Mouse (Mus musculus): Measurements from ENCODE around the gene Nbr1. TPM values are rescaled to one million over a fixed set of nuclear protein-coding genes. Genes with fewer than 3 reads are reported as not detected.

The Nbr1 gene
- total and polyA plus RNA-seq, 2 experiments from 2014 or later: 45.1 to 157 TPM

- no peak for TF ChIP-seq EP300 (IDR thresholded peaks at IDR 0.05; ENCODE audit: low read depth)
- TF ChIP-seq CTCF (IDR thresholded peaks at IDR 0.05; ENCODE audit: low read depth): no peak
- ATAC-seq (ENCODE audit: insufficient read depth, low read depth) (peak; percentile 47; the same call in 1 of the 2 replicates), DNase-seq (ENCODE audit: low spot score) (no peak)
- 5% methylated on average over 11 of the region's 11 CpGs for WGBS
- H3K9ac ChIP-seq (replicated peaks; ENCODE audit: low read depth, low read length): no peak overlapping the region
- no peaks in the 10 kb centered on the region; the same call in 1 of the 2 replicates for H3K4me1 ChIP-seq (ENCODE audit: control insufficient read depth, insufficient read depth)
- no peaks in the 10 kb centered on the region for H3K9me3 ChIP-seq (replicated peaks; ENCODE audit: control insufficient read depth, low read length)
- H3K4me2 ChIP-seq (ENCODE audit: low read depth, low read length): peak overlapping the region; percentile 25; the same call in 1 of the 2 replicates
- no peaks in the 10 kb centered on the region for H3K36me3 ChIP-seq (replicated peaks; ENCODE audit: control insufficient read depth, insufficient read depth, low read length)
- H3K27me3 ChIP-seq (ENCODE audit: control insufficient read depth, insufficient read depth, low read length): no peaks in the 10 kb centered on the region
- no peak overlapping the region for H3K4me3 ChIP-seq (ENCODE audit: low read depth, low read length)
- no peak overlapping the region for H3K27ac ChIP-seq (ENCODE audit: low read depth)
Measured at GRCm38 (mm10) chr11:101610445-101610844, 58.5 kb downstream of the Nbr1 start.

- Histone ChIP-seq H3K4me1 (ENCODE audit: control insufficient read depth, insufficient read depth) (no peaks in the 10 kb centered on the region; the same call in 1 of the 2 replicates), H3K9me3 (replicated peaks; ENCODE audit: control insufficient read depth, low read length) (no peaks in the 10 kb centered on the region), H3K27ac (ENCODE audit: low read depth) (no peak overlapping the region), H3K9ac (replicated peaks; ENCODE audit: low read depth, low read length) (no peak overlapping the region), H3K36me3 (replicated peaks; ENCODE audit: control insufficient read depth, insufficient read depth, low read length) (no peaks in the 10 kb centered on the region), H3K4me2 (ENCODE audit: low read depth, low read length) (no peak overlapping the region), H3K27me3 (ENCODE audit: control insufficient read depth, insufficient read depth, low read length) (no peaks in the 10 kb centered on the region), H3K4me3 (ENCODE audit: low read depth, low read length) (no peak overlapping the region)
- TF ChIP-seq CTCF (IDR thresholded peaks at IDR 0.05; ENCODE audit: low read depth) (no peak), EP300 (IDR thresholded peaks at IDR 0.05; ENCODE audit: low read depth) (no peak)
- ATAC-seq (ENCODE audit: insufficient read depth, low read depth) (no peak), DNase-seq (ENCODE audit: low spot score) (no peak)
- 66% methylated on average over 6 of the region's 6 CpGs for WGBS
Measured at GRCm38 (mm10) chr11:101613596-101613995, 61.6 kb downstream of the Nbr1 start.

- Histone ChIP-seq H3K4me3 (ENCODE audit: low read depth, low read length) (no peak overlapping the region), H3K4me2 (ENCODE audit: low read depth, low read length) (no peak overlapping the region), H3K27me3 (ENCODE audit: control insufficient read depth, insufficient read depth, low read length) (no peaks in the 10 kb centered on the region), H3K36me3 (replicated peaks; ENCODE audit: control insufficient read depth, insufficient read depth, low read length) (no peaks in the 10 kb centered on the region), H3K9ac (replicated peaks; ENCODE audit: low read depth, low read length) (no peak overlapping the region), H3K27ac (ENCODE audit: low read depth) (no peak overlapping the region), H3K9me3 (replicated peaks; ENCODE audit: control insufficient read depth, low read length) (no peaks in the 10 kb centered on the region), H3K4me1 (ENCODE audit: control insufficient read depth, insufficient read depth) (no peaks in the 10 kb centered on the region; the same call in 1 of the 2 replicates)
- TF ChIP-seq EP300 (IDR thresholded peaks at IDR 0.05; ENCODE audit: low read depth) (no peak), CTCF (IDR thresholded peaks at IDR 0.05; ENCODE audit: low read depth) (no peak)
- ATAC-seq (ENCODE audit: insufficient read depth, low read depth) (no peak), DNase-seq (ENCODE audit: low spot score) (no peak)
- 54% methylated on average over 4 of the region's 4 CpGs for WGBS
Measured at GRCm38 (mm10) chr11:101614116-101614515, 62.2 kb downstream of the Nbr1 start.

- ATAC-seq (ENCODE audit: insufficient read depth, low read depth) (no peak), DNase-seq (ENCODE audit: low spot score) (no peak)
- no peak overlapping the region for H3K9ac ChIP-seq (replicated peaks; ENCODE audit: low read depth, low read length)
- H3K4me1 ChIP-seq (ENCODE audit: control insufficient read depth, insufficient read depth): no peaks in the 10 kb centered on the region; the same call in 1 of the 2 replicates
- H3K27ac ChIP-seq (ENCODE audit: low read depth): no peak overlapping the region
- no peak for TF ChIP-seq EP300 (IDR thresholded peaks at IDR 0.05; ENCODE audit: low read depth)
- TF ChIP-seq CTCF (IDR thresholded peaks at IDR 0.05; ENCODE audit: low read depth): no peak
- WGBS: 65% methylated on average over 6 of the region's 6 CpGs
- H3K4me3 ChIP-seq (ENCODE audit: low read depth, low read length): no peak overlapping the region
- no peaks in the 10 kb centered on the region for H3K9me3 ChIP-seq (replicated peaks; ENCODE audit: control insufficient read depth, low read length)
- H3K27me3 ChIP-seq (ENCODE audit: control insufficient read depth, insufficient read depth, low read length): no peaks in the 10 kb centered on the region
- no peaks in the 10 kb centered on the region for H3K36me3 ChIP-seq (replicated peaks; ENCODE audit: control insufficient read depth, insufficient read depth, low read length)
- no peak overlapping the region for H3K4me2 ChIP-seq (ENCODE audit: low read depth, low read length)
Measured at GRCm38 (mm10) chr11:101615380-101615779, 63.4 kb downstream of the Nbr1 start.

GRCm38 (mm10) chr11:101616104-101616503, 64.2 kb downstream of the Nbr1 start:
- no peaks in the 10 kb centered on the region; the same call in 1 of the 2 replicates for H3K4me1 ChIP-seq (ENCODE audit: control insufficient read depth, insufficient read depth)
- 74% methylated on average over 8 of the region's 8 CpGs for WGBS
- H3K27me3 ChIP-seq (ENCODE audit: control insufficient read depth, insufficient read depth, low read length): no peaks in the 10 kb centered on the region
- no peak overlapping the region for H3K9ac ChIP-seq (replicated peaks; ENCODE audit: low read depth, low read length)
- no peaks in the 10 kb centered on the region for H3K36me3 ChIP-seq (replicated peaks; ENCODE audit: control insufficient read depth, insufficient read depth, low read length)
- no peak overlapping the region for H3K27ac ChIP-seq (ENCODE audit: low read depth)
- DNase-seq (ENCODE audit: low spot score) (no peak), ATAC-seq (ENCODE audit: insufficient read depth, low read depth) (no peak)
- no peak overlapping the region for H3K4me2 ChIP-seq (ENCODE audit: low read depth, low read length)
- H3K9me3 ChIP-seq (replicated peaks; ENCODE audit: control insufficient read depth, low read length): no peaks in the 10 kb centered on the region
- TF ChIP-seq EP300 (IDR thresholded peaks at IDR 0.05; ENCODE audit: low read depth): no peak
- no peak for TF ChIP-seq CTCF (IDR thresholded peaks at IDR 0.05; ENCODE audit: low read depth)
- no peak overlapping the region for H3K4me3 ChIP-seq (ENCODE audit: low read depth, low read length)

Data from heart, postnatal 0 days (tissue).